Mouse (Mus musculus): ENCODE data around the gene Tph1.

GRCm38 (mm10) chr7:46676808-46677360 lies 4.5 kb upstream of the Tph1 start:
- TF ChIP-seq CTCF (conservative IDR thresholded peaks at IDR 0.05; ENCODE audit: insufficient read depth, insufficient read length, low read depth, low read length): no peak
- no peak for TF ChIP-seq POLR2A (IDR thresholded peaks at IDR 0.05; ENCODE audit: low read depth, low read length)

Measured in kidney, adult 2 months (tissue).